Mouse (Mus musculus): ENCODE data around the gene Hsd11b2.

The Hsd11b2 gene

DNA sequence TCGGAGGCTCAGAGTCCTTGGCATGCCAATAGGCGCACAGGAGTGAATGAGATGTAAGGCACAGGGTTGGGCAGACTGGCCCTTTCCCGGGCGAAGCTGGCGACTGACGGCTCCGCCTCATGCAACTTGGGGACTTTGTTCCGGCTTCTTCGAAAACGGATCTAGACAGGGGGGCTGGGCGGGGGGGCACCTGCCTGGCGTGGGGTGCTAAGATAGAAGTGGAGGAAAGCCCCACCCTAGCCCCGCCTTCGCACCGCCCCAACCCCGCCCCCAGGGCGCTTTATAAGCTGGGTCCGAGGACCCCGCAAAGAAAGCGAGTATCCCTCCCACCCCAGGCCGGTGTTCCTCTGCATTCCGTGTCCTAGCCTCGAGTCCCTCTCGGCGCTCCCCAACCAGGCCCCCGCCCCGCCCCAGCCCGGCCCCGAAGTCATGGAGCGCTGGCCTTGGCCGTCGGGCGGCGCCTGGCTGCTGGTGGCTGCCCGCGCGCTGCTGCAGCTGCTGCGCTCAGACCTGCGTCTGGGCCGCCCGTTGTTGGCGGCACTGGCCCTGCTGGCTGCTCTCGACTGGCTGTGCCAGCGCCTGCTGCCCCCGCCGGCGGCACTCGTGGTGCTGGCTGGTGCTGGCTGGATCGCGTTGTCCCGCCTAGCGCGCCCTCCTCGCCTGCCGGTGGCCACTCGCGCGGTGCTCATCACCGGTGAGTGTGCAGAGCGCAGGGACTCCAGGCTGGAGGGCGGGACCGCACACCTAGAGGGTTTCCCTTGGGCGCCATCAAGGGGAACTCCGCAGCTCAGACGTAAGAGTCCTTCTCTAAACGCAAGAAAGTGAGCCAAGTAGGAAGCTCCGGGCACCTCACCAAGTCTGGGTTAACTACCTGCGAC is at the start of gene Hsd11b2:
Hsd11b2 (plus strand) TSS at position 320 of the 878 bp plus-strand sequence.
- DNase-seq, result peak; percentile 80

- DNase-seq, result peak; percentile 27
These were observed 49.4 kb upstream of the Hsd11b2 start for GRCm38 (mm10) chr8:105469041-105469695.

- DNase-seq, result no peak
These were observed 48.7 kb upstream of the Hsd11b2 start for GRCm38 (mm10) chr8:105469816-105470215.

DNA sequence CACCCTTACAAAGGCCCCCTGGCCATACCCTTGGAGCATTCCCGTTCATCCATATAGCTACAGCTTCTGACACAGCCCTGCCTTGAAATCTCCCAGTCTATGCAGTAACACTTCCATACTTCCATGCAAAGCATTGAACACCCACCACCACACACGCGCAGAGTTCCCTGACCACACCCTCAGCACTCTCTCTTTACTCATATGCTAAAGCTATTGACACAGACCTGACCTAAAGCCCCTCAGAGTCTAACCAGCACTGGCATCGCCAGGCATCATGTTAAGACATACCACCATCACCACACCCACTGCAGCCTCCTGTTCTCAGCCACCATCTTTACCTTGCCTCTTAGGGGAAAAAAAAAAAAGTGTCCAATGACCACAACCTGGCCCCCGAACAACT is 48.3 kb upstream of the Hsd11b2 start:
- no peak for DNase-seq

- DNase-seq, result no peak
These were observed 47.8 kb upstream of the Hsd11b2 start for GRCm38 (mm10) chr8:105470681-105471313.

- peak; percentile 97 for DNase-seq
These were observed 47.1 kb upstream of the Hsd11b2 start, which contains the start of gene Tppp3 for GRCm38 (mm10) chr8:105471314-105472015. TSS of gene Tppp3 (minus strand) at chr8:105471526.

GRCm38 (mm10) chr8:105472414-105472932 is 46.1 kb upstream of the Hsd11b2 start:
- DNase-seq, result no peak

- no peak for DNase-seq
These were observed 45.6 kb upstream of the Hsd11b2 start for GRCm38 (mm10) chr8:105472983-105473382.

GRCm38 (mm10) chr8:105473816-105474606 is 44.5 kb upstream of the Hsd11b2 start:
- DNase-seq, result peak; percentile 80

- DNase-seq, result no peak
These were observed 43.9 kb upstream of the Hsd11b2 start for GRCm38 (mm10) chr8:105474680-105475079.

- peak; percentile 65 for DNase-seq
These were observed 43.3 kb upstream of the Hsd11b2 start for GRCm38 (mm10) chr8:105475254-105475653.

DNA sequence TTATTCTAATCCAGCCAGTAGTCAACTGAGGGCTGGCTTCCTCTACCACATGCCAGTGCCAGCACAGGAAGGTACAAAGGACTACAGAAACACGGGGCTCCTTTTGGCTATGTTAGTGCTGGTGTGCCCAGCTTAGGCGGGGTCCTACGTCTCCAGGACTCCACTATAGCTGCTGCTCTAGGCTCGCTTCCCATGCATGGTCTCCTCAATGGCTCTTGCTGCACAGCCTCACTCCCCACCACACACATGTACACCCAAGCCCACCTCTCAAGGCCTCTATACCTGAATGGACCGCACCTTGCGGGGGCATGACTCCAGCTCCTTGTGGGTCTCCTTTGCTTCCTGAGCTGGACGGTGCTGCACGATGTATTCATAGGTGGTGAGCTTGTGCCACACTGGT is 42.8 kb upstream of the Hsd11b2 start:
- no peak for DNase-seq

DNA sequence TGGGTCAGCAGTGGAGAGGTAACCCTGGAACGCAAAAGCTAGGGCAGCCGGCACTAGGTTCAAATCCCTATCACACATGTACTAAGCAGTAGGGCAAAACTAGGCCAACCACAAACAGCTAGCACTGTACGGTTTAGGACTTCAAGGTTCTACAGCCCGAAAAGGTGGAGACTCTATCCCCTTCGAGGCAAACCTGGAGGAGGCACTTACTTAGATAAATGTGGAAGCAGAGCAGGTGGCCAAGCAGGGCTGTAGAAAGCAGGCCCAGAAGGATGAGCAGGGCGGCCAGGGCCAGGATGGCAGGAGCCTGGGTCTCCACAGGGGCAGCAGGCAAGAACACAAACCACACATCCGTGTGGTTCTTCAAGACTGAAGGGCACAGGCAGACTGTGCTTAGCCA is 42.4 kb upstream of the Hsd11b2 start:
- DNase-seq, result no peak

DNA sequence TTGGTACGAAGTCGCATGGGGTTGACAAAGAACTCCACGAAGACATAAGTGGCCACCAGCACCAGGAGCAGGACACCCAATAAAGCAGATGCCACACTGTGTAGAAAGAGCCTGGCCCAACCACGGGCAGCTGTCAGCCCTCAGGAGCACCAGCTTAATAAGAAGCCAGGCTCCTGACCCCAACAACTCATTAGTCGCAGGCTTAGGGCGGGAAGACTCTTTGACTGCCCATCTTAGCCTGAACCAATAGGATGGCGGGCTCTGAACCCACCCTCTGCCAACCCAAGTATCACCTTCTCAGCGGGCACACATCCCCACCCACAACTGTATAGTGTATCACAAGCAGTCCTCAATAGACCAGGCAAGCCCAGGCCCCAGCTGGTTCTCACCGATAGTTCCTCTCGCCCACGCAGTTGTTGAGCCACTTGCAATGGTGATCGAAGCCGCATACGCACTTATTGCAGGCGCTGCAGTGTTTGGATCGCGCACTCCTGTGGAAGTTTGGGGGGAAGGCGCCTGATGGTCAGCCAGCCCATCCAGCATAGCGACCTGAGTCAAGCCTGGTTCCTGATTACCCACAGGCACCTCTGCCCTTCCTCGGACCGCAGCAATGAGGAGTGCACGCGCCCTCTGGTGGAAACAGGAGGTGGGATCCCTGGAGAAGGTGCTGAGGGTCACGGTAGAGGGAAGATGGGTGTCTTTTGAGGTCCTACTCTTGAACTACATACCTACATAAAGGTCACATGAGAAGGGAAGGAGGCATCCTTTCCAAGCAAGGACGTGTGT is 41.7 kb upstream of the Hsd11b2 start:
- DNase-seq, result peak; percentile 79

- no peak for DNase-seq
These were observed 40.8 kb upstream of the Hsd11b2 start for GRCm38 (mm10) chr8:105477792-105478191.

GRCm38 (mm10) chr8:105481013-105481412 is 37.5 kb upstream of the Hsd11b2 start:
- no peak for DNase-seq

- peak; percentile 59 for DNase-seq
These were observed 37.1 kb upstream of the Hsd11b2 start for GRCm38 (mm10) chr8:105481453-105481852.

DNA sequence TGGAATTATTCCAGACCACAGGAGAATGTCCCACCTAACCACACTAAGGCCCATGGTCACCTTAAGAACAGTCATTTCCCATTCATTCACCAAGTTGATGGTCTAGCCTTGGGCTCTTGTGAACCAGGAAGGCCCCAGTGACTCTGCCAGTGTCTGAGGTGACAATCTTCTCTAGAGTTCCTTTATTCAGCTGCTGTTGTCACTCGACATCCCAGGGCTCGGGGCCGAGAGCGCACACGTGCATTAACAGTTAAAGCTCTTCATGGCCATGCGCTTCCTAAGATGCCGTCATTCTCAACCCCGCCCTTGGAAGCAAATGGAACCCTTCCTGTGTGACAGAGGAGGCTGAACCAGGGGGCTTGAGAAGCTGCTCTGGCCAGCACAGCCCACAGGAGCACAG is 36.4 kb upstream of the Hsd11b2 start:
- peak; percentile 4 for DNase-seq

DNA sequence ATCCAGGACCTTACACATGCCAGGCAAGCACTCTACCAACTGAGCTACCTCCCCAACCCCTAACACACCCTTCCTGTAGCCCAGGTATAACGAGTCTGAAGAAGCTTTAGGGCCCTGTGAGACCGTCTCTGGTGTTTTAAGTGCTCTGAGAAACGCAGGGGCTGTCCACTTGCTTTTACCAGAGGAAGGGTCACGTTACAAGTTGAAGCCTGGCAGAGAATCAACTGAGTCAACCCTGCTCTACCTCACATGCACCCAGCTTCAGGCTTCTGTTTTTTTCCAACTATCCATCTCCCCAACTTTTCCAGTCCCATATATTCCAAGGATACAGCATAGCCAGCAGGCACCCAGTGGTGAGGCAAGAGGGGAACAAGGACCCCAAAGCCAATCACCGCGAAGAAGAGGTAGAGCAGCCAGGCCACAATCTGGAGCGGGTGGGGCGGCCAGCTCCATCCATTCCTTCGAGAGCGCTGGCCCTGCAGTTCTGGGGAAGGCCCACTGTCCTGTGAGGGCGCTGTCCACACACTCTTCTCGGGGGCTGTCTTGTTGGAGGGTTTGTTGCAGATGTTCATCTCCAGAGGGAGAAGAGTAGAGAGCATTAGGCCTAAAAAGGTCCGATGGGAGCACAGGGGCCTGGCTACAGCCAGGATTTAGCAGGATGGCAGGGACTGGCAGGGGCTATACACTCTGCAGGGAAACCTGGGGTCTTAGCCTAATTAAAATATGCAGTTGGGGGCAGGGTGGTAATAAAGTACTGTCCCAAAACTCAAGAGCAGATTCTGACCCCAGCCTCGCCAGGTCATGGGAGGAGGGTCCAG is 35.1 kb upstream of the Hsd11b2 start:
- peak; percentile 77 for DNase-seq

DNA sequence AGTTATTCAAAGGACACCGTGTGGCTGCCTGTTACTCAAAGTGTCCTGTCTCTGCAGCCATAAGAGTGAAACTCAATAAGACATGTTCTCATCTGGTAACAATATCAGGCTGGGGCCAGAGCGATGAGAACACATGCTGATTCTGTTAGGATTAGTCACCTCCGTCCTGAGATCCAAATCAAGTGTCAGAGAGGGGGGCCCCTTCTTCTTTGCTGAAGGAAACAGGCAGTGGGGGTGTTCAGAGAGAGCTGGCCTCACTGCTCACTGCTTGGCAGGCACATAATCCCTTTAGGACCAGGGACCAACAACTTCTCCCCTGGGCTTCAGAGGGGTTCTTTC is 34.6 kb upstream of the Hsd11b2 start:
- no peak for DNase-seq
